Mouse (Mus musculus) kidney, adult 2 months (tissue): ENCODE data around the gene Lrit2.

ENCODE experiments used
- CTCF ChIP-seq: fragments of 200-500 bp; conservative IDR thresholded peaks from 2 replicates; pipeline ENCODE4 v1.5.1; 2011; ENCODE audit warnings: low read depth, mild to moderate bottlenecking, control low read depth, low read length, moderate library complexity, mixed read lengths; ENCODE audit not compliant: insufficient read depth, insufficient read length
- POLR2A ChIP-seq: fragments of 200-500 bp; IDR thresholded peaks from one replicate; pipeline ENCODE4 v1.6.1; 2011; ENCODE audit warnings: low read depth, low read length, control low read depth

DNA sequence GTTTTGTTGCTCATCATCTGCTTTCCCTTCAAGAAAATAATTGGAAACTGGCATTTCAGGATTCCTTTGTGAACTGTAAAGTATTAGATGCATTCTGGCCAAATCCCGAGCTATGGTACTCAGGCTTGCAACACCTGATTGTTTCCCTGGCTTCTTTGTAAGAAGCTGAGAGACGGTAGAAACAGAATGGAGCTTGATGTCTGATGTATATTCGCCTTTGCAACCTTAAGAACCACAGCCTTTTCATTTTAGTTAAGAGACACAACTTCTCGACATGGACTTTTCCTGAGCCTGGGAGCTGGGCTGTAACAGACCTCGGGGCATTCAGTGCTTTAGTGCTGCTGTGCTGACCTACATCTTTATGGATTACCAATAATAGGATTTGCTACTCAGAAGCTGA is at the start of gene Lrit2:
- no peak for TF ChIP-seq POLR2A
- TF ChIP-seq CTCF = no peak
